Mouse (Mus musculus) ES-E14 (cell line): Measurements from ENCODE around the gene Hprt.

ENCODE experiments used
- HCFC1 ChIP-seq: IDR thresholded peaks from 2 replicates; pipeline ENCODE4 v1.6.1; 2012; ENCODE audit warnings: low read length, inconsistent platforms, borderline replicate concordance; ENCODE audit not compliant: insufficient read depth
- ZC3H11A ChIP-seq: IDR thresholded peaks from 2 replicates; pipeline ENCODE4 v1.6.1; 2012; ENCODE audit warnings: low read depth, mild to moderate bottlenecking, inconsistent platforms, low read length, borderline replicate concordance

GRCm38 (mm10) chrX:52956942-52957341 is 31.0 kb upstream of the Hprt start:
- TF ChIP-seq HCFC1 (no peak), ZC3H11A (no peak)
